Mouse (Mus musculus) forebrain, embryonic 10.5 days (tissue): Measurements from ENCODE around the gene Lrrk1. TPM values are rescaled to one million over a fixed set of nuclear protein-coding genes. Genes with fewer than 3 reads are reported as not detected.
A peak's percentile ranks its signal among the peaks of the same experiment; 100 is the strongest.

ENCODE experiments used
- DNase-seq: peaks from one replicate; pipeline ENCODE4 v3.0.0-alpha.2; 2017; ENCODE audit warnings: low spot score; ENCODE audit errors: extremely low spot score
- H3K27ac ChIP-seq: fragments of 300-500 bp; sonication (generic); 2 replicates; pipeline ENCODE4 v1.5.1; 2016; ENCODE audit warnings: mild to moderate bottlenecking
- H3K27me3 ChIP-seq: fragments of 300-500 bp; sonication (generic); 2 replicates; pipeline ENCODE4 v1.6.1; 2016; ENCODE audit warnings: mild to moderate bottlenecking; ENCODE audit not compliant: poor library complexity, severe bottlenecking
- H3K36me3 ChIP-seq: fragments of 300-500 bp; sonication (generic); replicated peaks from 2 replicates; pipeline ENCODE4 v1.6.1; 2016; ENCODE audit warnings: mild to moderate bottlenecking, moderate library complexity
- H3K4me1 ChIP-seq: fragments of 300-500 bp; sonication (generic); 2 replicates; pipeline ENCODE4 v1.6.1; 2016
- H3K4me3 ChIP-seq: fragments of 300-500 bp; sonication (generic); 2 replicates; pipeline ENCODE4 v1.5.1; 2016; ENCODE audit warnings: mild to moderate bottlenecking, moderate library complexity
- H3K9me3 ChIP-seq: fragments of 300-500 bp; sonication (generic); 2 replicates; pipeline ENCODE4 v1.6.1; 2016; ENCODE audit warnings: mild to moderate bottlenecking, moderate library complexity
- WGBS: fragments of 180-500 bp; shearing (Covaris S2); methylation state at CpG from one replicate; pipeline ENCODE4 v1.1.7; 2016; 5-methylcytosine and 5-hydroxymethylcytosine counted together
- polyA plus RNA-seq: library from polyadenylated mRNA; unstranded; fragments of >200 nt; fragmentation: Nextera tagmentation; extraction: Ambion mirVana; gene quantifications from 2 replicates; pipeline ENCODE4 v1.2.1, GENCODE M21; 2016

The Lrrk1 gene
- polyA plus RNA-seq, 1 experiment from 2014 or later: 5.8 TPM

DNA sequence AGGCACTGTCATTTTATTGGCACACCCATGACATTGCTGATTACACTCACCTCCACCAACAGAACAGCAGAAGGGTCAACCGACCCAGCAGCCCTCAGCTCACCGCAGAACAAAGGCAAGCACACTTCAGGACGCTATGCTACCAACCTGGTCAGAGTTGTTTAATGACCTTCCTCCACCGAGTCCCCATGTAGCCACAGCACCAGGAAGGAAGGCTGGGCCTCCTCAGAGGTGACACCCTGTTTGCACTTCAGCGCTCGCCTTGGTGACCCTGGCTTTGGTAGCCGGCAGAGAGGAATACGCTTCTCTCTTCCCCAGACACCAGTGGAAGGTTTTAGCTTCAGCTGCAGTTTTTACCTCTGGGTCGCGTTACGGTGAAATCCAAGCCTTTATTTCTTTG, 38.5 kb downstream of the Lrrk1 start:
- no peaks in the 10 kb centered on the region for H3K36me3 ChIP-seq
- DNase-seq: no peak
- 69% methylated on average over 11 of the region's 11 CpGs for WGBS
- H3K4me3 ChIP-seq: no peak overlapping the region
- H3K27me3 ChIP-seq: no peaks in the 10 kb centered on the region
- H3K4me1 ChIP-seq: peaks cover 10% of the 10 kb centered on the region
- no peak overlapping the region for H3K27ac ChIP-seq
- H3K9me3 ChIP-seq: no peaks in the 10 kb centered on the region

- Histone ChIP-seq H3K27ac (no peak overlapping the region), H3K36me3 (no peaks in the 10 kb centered on the region), H3K4me1 (peaks cover 10% of the 10 kb centered on the region), H3K4me3 (no peak overlapping the region), H3K9me3 (no peaks in the 10 kb centered on the region), H3K27me3 (no peaks in the 10 kb centered on the region)
- DNase-seq: no peak
- 90% methylated on average over 10 of the region's 10 CpGs for WGBS
Measured at GRCm38 (mm10) chr7:66348588-66348987, 39.6 kb downstream of the Lrrk1 start.

DNA sequence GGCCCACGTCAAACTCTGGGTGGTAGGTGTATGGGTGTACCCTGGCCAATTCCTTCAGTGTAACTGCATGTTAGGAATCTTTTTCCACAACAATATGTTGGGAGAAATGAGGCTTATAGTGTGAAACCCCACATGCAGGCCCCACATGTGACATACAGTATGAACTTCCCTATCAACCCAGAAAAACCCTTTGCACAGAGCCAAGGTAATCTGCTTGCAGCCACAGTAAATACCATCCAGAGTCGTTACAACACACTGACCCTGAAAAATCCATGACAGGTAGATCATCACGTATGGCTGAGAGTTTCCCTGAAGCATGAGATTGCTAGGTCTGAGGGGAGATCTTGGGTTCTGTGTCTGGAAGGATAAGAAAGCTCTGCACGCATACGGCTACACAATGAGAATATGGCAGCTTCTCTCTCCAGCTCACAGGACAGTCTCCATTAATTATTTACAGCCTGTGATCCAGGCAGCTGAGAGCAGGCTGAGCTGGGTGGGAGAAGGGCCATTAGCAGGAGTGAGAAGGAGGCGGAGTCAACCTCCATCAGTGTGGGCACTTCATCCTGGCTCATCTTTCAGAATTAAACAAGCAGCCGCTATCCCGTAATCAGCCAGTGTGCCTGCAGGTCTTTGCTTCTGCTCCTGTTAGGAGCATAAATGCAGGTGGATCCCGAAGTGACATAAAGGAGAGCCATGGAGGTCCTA, 41.0 kb downstream of the Lrrk1 start:
- H3K27ac ChIP-seq: no peak overlapping the region
- H3K4me1 ChIP-seq: peaks cover 10% of the 10 kb centered on the region
- no peak overlapping the region for H3K4me3 ChIP-seq
- no peaks in the 10 kb centered on the region for H3K9me3 ChIP-seq
- WGBS: 60% methylated on average over 9 of the region's 9 CpGs
- DNase-seq: no peak
- no peaks in the 10 kb centered on the region for H3K36me3 ChIP-seq
- H3K27me3 ChIP-seq: no peaks in the 10 kb centered on the region

- no peaks in the 10 kb centered on the region for H3K27me3 ChIP-seq
- 89% methylated on average over 5 of the region's 5 CpGs for WGBS
- H3K36me3 ChIP-seq: no peaks in the 10 kb centered on the region
- no peak overlapping the region for H3K27ac ChIP-seq
- no peak for DNase-seq
- H3K4me1 ChIP-seq: peaks cover 24% of the 10 kb centered on the region
- H3K9me3 ChIP-seq: no peaks in the 10 kb centered on the region
- no peak overlapping the region for H3K4me3 ChIP-seq
Measured at GRCm38 (mm10) chr7:66343307-66343706, 44.8 kb downstream of the Lrrk1 start.

DNA sequence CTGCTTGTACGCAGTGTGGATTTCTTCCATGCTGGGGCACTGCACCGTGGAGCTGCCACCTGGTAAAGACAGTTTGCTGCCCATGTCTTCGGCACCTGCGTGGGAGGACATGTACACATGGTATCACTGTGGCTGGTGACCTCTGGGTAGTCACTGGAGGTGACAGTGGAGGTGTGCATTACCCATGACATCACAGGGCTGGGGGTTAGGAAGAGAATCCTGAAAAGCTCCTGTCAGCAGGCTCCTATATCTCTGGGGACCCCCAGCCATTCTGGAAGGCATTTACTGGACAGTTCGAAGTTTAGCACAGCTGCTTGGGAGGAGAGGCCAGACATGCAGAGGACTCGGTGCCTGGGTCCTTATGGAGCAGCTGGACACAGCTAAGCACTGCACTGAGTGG, 45.3 kb downstream of the Lrrk1 start:
- H3K27me3 ChIP-seq: no peaks in the 10 kb centered on the region
- H3K4me1 ChIP-seq: peaks cover 24% of the 10 kb centered on the region
- H3K27ac ChIP-seq: no peak overlapping the region
- WGBS: 80% methylated on average over 6 of the region's 6 CpGs
- no peaks in the 10 kb centered on the region for H3K36me3 ChIP-seq
- no peak for DNase-seq
- no peak overlapping the region for H3K4me3 ChIP-seq
- no peaks in the 10 kb centered on the region for H3K9me3 ChIP-seq

GRCm38 (mm10) chr7:66342323-66342722, 45.8 kb downstream of the Lrrk1 start:
- no peaks in the 10 kb centered on the region for H3K27me3 ChIP-seq
- no peaks in the 10 kb centered on the region for H3K36me3 ChIP-seq
- 40% methylated on average over 4 of the region's 4 CpGs for WGBS
- H3K27ac ChIP-seq: no peak overlapping the region
- no peak overlapping the region for H3K4me3 ChIP-seq
- H3K4me1 ChIP-seq: peaks cover 19% of the 10 kb centered on the region
- peak; percentile 46 for DNase-seq
- H3K9me3 ChIP-seq: no peaks in the 10 kb centered on the region

DNA sequence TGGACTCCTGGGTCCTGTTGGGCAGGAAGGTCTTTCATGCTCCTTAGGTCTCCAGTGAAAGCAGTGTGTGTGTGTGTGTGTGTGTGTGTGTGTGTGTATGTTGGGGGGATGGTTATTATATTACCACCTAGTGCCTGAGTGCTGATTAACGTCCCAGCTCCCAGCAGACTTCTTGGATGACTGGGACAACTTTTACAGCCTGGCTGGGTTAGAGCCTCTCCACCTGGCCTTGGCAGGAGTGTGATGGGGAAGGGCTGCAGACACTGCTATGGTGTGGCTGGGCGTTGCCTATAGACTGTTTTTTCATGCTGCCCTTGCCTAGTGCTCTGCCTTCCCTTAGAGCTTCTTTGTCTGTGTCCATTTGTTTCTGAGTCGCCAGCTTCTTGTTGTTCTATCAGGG, 48.1 kb downstream of the Lrrk1 start:
- DNase-seq: no peak
- WGBS: 71% methylated on average over 3 of the region's 3 CpGs
- no peak overlapping the region for H3K27ac ChIP-seq
- H3K4me1 ChIP-seq: peaks cover 14% of the 10 kb centered on the region
- no peaks in the 10 kb centered on the region for H3K9me3 ChIP-seq
- no peaks in the 10 kb centered on the region for H3K36me3 ChIP-seq
- no peaks in the 10 kb centered on the region for H3K27me3 ChIP-seq
- no peak overlapping the region for H3K4me3 ChIP-seq

DNA sequence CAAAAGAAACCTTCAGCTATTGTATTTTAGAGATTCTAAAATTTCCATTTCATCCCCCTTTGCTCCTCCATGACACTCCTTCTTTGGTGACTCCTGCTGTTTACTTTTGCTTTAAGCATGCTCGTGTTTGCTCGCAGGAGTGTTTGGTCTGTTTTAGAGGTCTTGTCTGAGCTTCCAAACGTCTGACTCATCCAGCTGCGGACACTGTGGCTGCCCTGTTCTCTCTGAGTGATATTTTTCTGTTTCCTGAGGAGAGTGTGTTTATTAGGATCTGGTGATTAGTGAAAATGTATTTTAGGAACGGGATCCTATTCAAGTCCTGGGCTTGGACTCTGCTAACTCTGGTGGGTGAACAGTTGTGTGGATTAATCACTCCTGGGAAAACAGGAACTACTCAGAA, 48.5 kb downstream of the Lrrk1 start:
- H3K36me3 ChIP-seq: no peaks in the 10 kb centered on the region
- H3K9me3 ChIP-seq: no peaks in the 10 kb centered on the region
- H3K27me3 ChIP-seq: no peaks in the 10 kb centered on the region
- DNase-seq: no peak
- WGBS: 65% methylated on average over 5 of the region's 5 CpGs
- H3K4me1 ChIP-seq: peaks cover 14% of the 10 kb centered on the region
- H3K27ac ChIP-seq: no peak overlapping the region
- H3K4me3 ChIP-seq: no peak overlapping the region

- DNase-seq: no peak
- Histone ChIP-seq H3K4me1 (peaks cover 14% of the 10 kb centered on the region), H3K27ac (no peak overlapping the region), H3K36me3 (0 out of 2 replicates have a peak, but pooled peaks cover 4% of the 10 kb centered on the region), H3K9me3 (no peaks in the 10 kb centered on the region), H3K4me3 (no peak overlapping the region), H3K27me3 (no peaks in the 10 kb centered on the region)
- 94% methylated on average over 2 of the region's 2 CpGs for WGBS
Measured at GRCm38 (mm10) chr7:66336955-66337354, 51.2 kb downstream of the Lrrk1 start.

- DNase-seq: no peak
- 88% methylated on average over 4 of the region's 4 CpGs for WGBS
- Histone ChIP-seq H3K27ac (no peak overlapping the region), H3K9me3 (no peaks in the 10 kb centered on the region), H3K27me3 (no peaks in the 10 kb centered on the region), H3K36me3 (0 out of 2 replicates have a peak, but pooled peaks cover 4% of the 10 kb centered on the region), H3K4me1 (peaks cover 6% of the 10 kb centered on the region), H3K4me3 (no peak overlapping the region)
Measured at GRCm38 (mm10) chr7:66333906-66334500, 54.1 kb downstream of the Lrrk1 start.

GRCm38 (mm10) chr7:66332340-66332739, 55.8 kb downstream of the Lrrk1 start:
- Histone ChIP-seq H3K4me1 (peaks cover 5% of the 10 kb centered on the region; the same call in 1 of the 2 replicates), H3K36me3 (0 out of 2 replicates have a peak, but pooled peaks cover 4% of the 10 kb centered on the region), H3K27me3 (no peaks in the 10 kb centered on the region), H3K27ac (no peak overlapping the region), H3K4me3 (no peak overlapping the region), H3K9me3 (no peaks in the 10 kb centered on the region)
- DNase-seq: no peak
- WGBS: 90% methylated on average over 8 of the region's 8 CpGs

DNA sequence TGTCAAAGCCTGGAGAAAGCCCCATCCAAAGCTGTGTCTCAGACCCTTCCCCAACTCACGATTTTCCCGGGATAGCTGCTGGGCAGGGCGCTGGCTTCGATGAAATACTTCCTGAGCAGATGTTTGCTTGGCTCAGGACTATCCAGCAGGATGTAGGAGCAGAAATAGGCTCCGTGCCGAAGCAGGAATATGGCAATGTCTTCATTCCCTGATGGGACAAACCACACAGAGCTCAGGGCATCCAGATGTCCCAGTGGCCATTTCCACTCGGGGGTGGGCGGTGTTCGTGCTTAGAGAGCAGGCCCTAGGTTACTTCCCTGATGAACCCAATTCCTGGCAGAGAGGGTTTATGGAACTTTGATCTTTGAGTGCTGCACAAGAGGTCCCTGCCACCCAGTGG, 57.5 kb downstream of the Lrrk1 start:
- peaks cover 7% of the 10 kb centered on the region for H3K4me1 ChIP-seq
- no peak overlapping the region for H3K4me3 ChIP-seq
- WGBS: 89% methylated on average over 9 of the region's 9 CpGs
- H3K36me3 ChIP-seq: 0 out of 2 replicates have a peak, but pooled peaks cover 4% of the 10 kb centered on the region
- no peaks in the 10 kb centered on the region for H3K9me3 ChIP-seq
- no peaks in the 10 kb centered on the region for H3K27me3 ChIP-seq
- no peak for DNase-seq
- no peak overlapping the region for H3K27ac ChIP-seq

GRCm38 (mm10) chr7:66327516-66327915, 60.6 kb downstream of the Lrrk1 start:
- Histone ChIP-seq H3K9me3 (no peaks in the 10 kb centered on the region), H3K4me1 (peaks cover 10% of the 10 kb centered on the region), H3K27me3 (no peaks in the 10 kb centered on the region), H3K36me3 (no peaks in the 10 kb centered on the region), H3K27ac (no peak overlapping the region), H3K4me3 (no peak overlapping the region)
- DNase-seq: no peak
- WGBS: 62% methylated on average over 2 of the region's 2 CpGs
